Mouse (Mus musculus) midbrain, embryonic 13.5 days (tissue): ENCODE data around the gene Stac3. TPM values are rescaled to one million over a fixed set of nuclear protein-coding genes. Genes with fewer than 3 reads are reported as not detected.
A peak's percentile ranks its signal among the peaks of the same experiment; 100 is the strongest.

Experiments used
- ATAC-seq: fragments of 200-750 bp; cut with Nextera tagmentation; 2 replicates; pipeline ENCODE4 v1.8.0; 2017; ENCODE audit warnings: mild to moderate bottlenecking, moderate TSS enrichment, moderate library complexity
- H3K27ac ChIP-seq: fragments of 300-500 bp; sonication (generic); 2 replicates; pipeline ENCODE4 v1.5.1; 2015; ENCODE audit warnings: inconsistent platforms, mild to moderate bottlenecking, moderate library complexity
- H3K27me3 ChIP-seq: fragments of 300-500 bp; sonication (generic); 2 replicates; pipeline ENCODE4 v1.6.1; 2015; ENCODE audit warnings: mild to moderate bottlenecking, inconsistent platforms
- H3K36me3 ChIP-seq: fragments of 300-500 bp; sonication (generic); 2 replicates; pipeline ENCODE4 v1.6.1; 2015; ENCODE audit warnings: mild to moderate bottlenecking, inconsistent platforms
- H3K4me1 ChIP-seq: fragments of 300-500 bp; sonication (generic); replicated peaks from 2 replicates; pipeline ENCODE4 v1.6.1; 2015; ENCODE audit warnings: inconsistent platforms
- H3K4me2 ChIP-seq: fragments of 300-500 bp; sonication (generic); replicated peaks from 2 replicates; pipeline ENCODE4 v1.6.1; 2015; ENCODE audit warnings: moderate library complexity, mild to moderate bottlenecking, inconsistent platforms
- H3K4me3 ChIP-seq: fragments of 300-500 bp; sonication (generic); replicated peaks from 2 replicates; pipeline ENCODE4 v1.5.1; 2015; ENCODE audit warnings: mild to moderate bottlenecking, inconsistent platforms
- H3K9ac ChIP-seq: fragments of 300-500 bp; sonication (generic); replicated peaks from 2 replicates; pipeline ENCODE4 v1.6.1; 2015; ENCODE audit warnings: mild to moderate bottlenecking, inconsistent platforms
- H3K9me3 ChIP-seq: fragments of 300-500 bp; sonication (generic); 2 replicates; pipeline ENCODE4 v1.6.1; 2016; ENCODE audit warnings: mild to moderate bottlenecking, inconsistent platforms
- WGBS: fragments of 180-500 bp; shearing (Covaris S2); methylation state at CpG from one replicate; pipeline ENCODE4 v1.1.7; 2015; 5-methylcytosine and 5-hydroxymethylcytosine counted together
- polyA plus RNA-seq: library from polyadenylated mRNA; unstranded; fragments of >200 nt; fragmentation: Nextera tagmentation; extraction: Ambion mirVana; gene quantifications from 2 replicates; pipeline ENCODE4 v1.2.1, GENCODE M21; 2015

Stac3 gene
- polyA plus RNA-seq, 1 experiment from 2014 or later = 2.3 TPM

GRCm38 (mm10) chr10:127510895-127511617 lies 9.6 kb downstream of the Stac3 start:
- peak overlapping the region; percentile 82 for H3K4me2 ChIP-seq
- H3K4me1 ChIP-seq = peaks cover 84% of the 10 kb centered on the region
- 0 out of 2 replicates have a peak, but pooled peaks cover under 1% of the 10 kb centered on the region for H3K36me3 ChIP-seq
- no peak for ATAC-seq
- WGBS = 6% methylated on average over 11 of the region's 11 CpGs
- no peaks in the 10 kb centered on the region for H3K9me3 ChIP-seq
- peaks cover 37% of the 10 kb centered on the region for H3K27me3 ChIP-seq
- peak overlapping the region; percentile 70 for H3K9ac ChIP-seq
- H3K4me3 ChIP-seq = peak overlapping the region; percentile 45
- peak overlapping the region; percentile 97 for H3K27ac ChIP-seq

- under 1% methylated on average over 45 of the region's 46 CpGs for WGBS
- Histone ChIP-seq H3K4me1 (peaks cover 91% of the 10 kb centered on the region), H3K27ac (peak overlapping the region; percentile 97), H3K9ac (peak overlapping the region; percentile 70), H3K4me3 (peak overlapping the region; percentile 45), H3K27me3 (peaks cover 36% of the 10 kb centered on the region), H3K9me3 (no peaks in the 10 kb centered on the region), H3K4me2 (peak overlapping the region; percentile 82), H3K36me3 (no peaks in the 10 kb centered on the region)
- peak; percentile 11 for ATAC-seq
These were observed 10.3 kb downstream of the Stac3 start for GRCm38 (mm10) chr10:127511634-127512306.

- Histone ChIP-seq H3K27ac (peak overlapping the region; percentile 97), H3K36me3 (no peaks in the 10 kb centered on the region), H3K27me3 (peaks cover 36% of the 10 kb centered on the region), H3K9ac (peak overlapping the region; percentile 70), H3K4me1 (peaks cover 96% of the 10 kb centered on the region), H3K4me3 (peak overlapping the region; percentile 45), H3K9me3 (no peaks in the 10 kb centered on the region), H3K4me2 (peak overlapping the region; percentile 82)
- 1% methylated on average over 7 of the region's 7 CpGs for WGBS
- no peak for ATAC-seq
These were observed 10.8 kb downstream of the Stac3 start for GRCm38 (mm10) chr10:127512307-127512666.

GRCm38 (mm10) chr10:127512813-127513212 lies 11.3 kb downstream of the Stac3 start:
- H3K27ac ChIP-seq = peak overlapping the region; percentile 97
- peaks cover 36% of the 10 kb centered on the region for H3K27me3 ChIP-seq
- peaks cover 4% of the 10 kb centered on the region; the same call in 1 of the 2 replicates for H3K36me3 ChIP-seq
- H3K9me3 ChIP-seq = no peaks in the 10 kb centered on the region
- peaks cover 96% of the 10 kb centered on the region for H3K4me1 ChIP-seq
- peak overlapping the region; percentile 45 for H3K4me3 ChIP-seq
- under 1% methylated on average over 27 of the region's 27 CpGs for WGBS
- peak overlapping the region; percentile 70 for H3K9ac ChIP-seq
- H3K4me2 ChIP-seq = peak overlapping the region; percentile 82
- peak; percentile 32 for ATAC-seq

- Histone ChIP-seq H3K36me3 (peaks cover 12% of the 10 kb centered on the region), H3K4me1 (peaks cover 88% of the 10 kb centered on the region), H3K27ac (peak overlapping the region; percentile 97), H3K4me3 (peak overlapping the region; percentile 45), H3K9me3 (no peaks in the 10 kb centered on the region), H3K27me3 (peaks cover 44% of the 10 kb centered on the region), H3K4me2 (peak overlapping the region; percentile 82), H3K9ac (peak overlapping the region; percentile 43; the same call in 1 of the 2 replicates)
- WGBS = under 1% methylated on average over 16 of the region's 16 CpGs
- ATAC-seq = peak; percentile 17; the same call in 1 of the 2 replicates
These were observed 12.1 kb downstream of the Stac3 start for GRCm38 (mm10) chr10:127513501-127514091.

GRCm38 (mm10) chr10:127514111-127514698 lies 12.7 kb downstream of the Stac3 start:
- Histone ChIP-seq H3K4me3 (no peak overlapping the region), H3K27me3 (peaks cover 47% of the 10 kb centered on the region), H3K4me2 (peak overlapping the region; percentile 82), H3K36me3 (peaks cover 18% of the 10 kb centered on the region), H3K9me3 (no peaks in the 10 kb centered on the region), H3K27ac (peak overlapping the region; percentile 97; the same call in 1 of the 2 replicates), H3K9ac (no peak overlapping the region; the same call in 1 of the 2 replicates), H3K4me1 (peaks cover 83% of the 10 kb centered on the region)
- ATAC-seq = no peak
- WGBS = 14% methylated on average over 13 of the region's 13 CpGs

GRCm38 (mm10) chr10:127514764-127515163 lies 13.3 kb downstream of the Stac3 start, which contains the start of gene Ndufa4l2:
Ndufa4l2 (plus strand) TSS chr10:127514967.
- no peak within 1 kb of the TSS; the same call in 1 of the 2 replicates for H3K4me3 ChIP-seq
- ATAC-seq = no peak
- H3K9me3 ChIP-seq = no peaks in the 10 kb centered on the region
- peak within 1 kb of the TSS; percentile 16; the same call in 1 of the 2 replicates for H3K9ac ChIP-seq
- peak within 1 kb of the TSS; percentile 82 for H3K4me2 ChIP-seq
- peaks cover 47% of the 10 kb centered on the region for H3K27me3 ChIP-seq
- 14% methylated on average over 6 of the region's 6 CpGs for whole genome bisulfite sequencing
- H3K4me1 ChIP-seq = peaks cover 78% of the 10 kb centered on the region
- peaks cover 19% of the 10 kb centered on the region for H3K36me3 ChIP-seq
- peak within 1 kb of the TSS; percentile 97 for H3K27ac ChIP-seq

- H3K9me3 ChIP-seq = no peaks in the 10 kb centered on the region
- 0 out of 2 replicates have a peak overlapping the region, but pooled peaks have one; percentile 16 for H3K9ac ChIP-seq
- H3K27me3 ChIP-seq = peaks cover 49% of the 10 kb centered on the region
- no peak overlapping the region; the same call in 1 of the 2 replicates for H3K4me2 ChIP-seq
- peaks cover 22% of the 10 kb centered on the region for H3K36me3 ChIP-seq
- no peak for ATAC-seq
- H3K4me3 ChIP-seq = no peak overlapping the region
- WGBS = 24% methylated on average over 9 of the region's 9 CpGs
- H3K27ac ChIP-seq = no peak overlapping the region
- peaks cover 72% of the 10 kb centered on the region for H3K4me1 ChIP-seq
These were observed 13.9 kb downstream of the Stac3 start for GRCm38 (mm10) chr10:127515271-127515982.

- H3K27me3 ChIP-seq = peaks cover 54% of the 10 kb centered on the region
- H3K36me3 ChIP-seq = peaks cover 22% of the 10 kb centered on the region
- peaks cover 72% of the 10 kb centered on the region for H3K4me1 ChIP-seq
- no peaks in the 10 kb centered on the region for H3K9me3 ChIP-seq
- ATAC-seq = no peak
- WGBS = 17% methylated on average over 8 of the region's 8 CpGs
- no peak overlapping the region for H3K4me3 ChIP-seq
- H3K9ac ChIP-seq = 0 out of 2 replicates have a peak overlapping the region, but pooled peaks have one; percentile 16
- H3K27ac ChIP-seq = peak overlapping the region; percentile 6; the same call in 1 of the 2 replicates
- H3K4me2 ChIP-seq = peak overlapping the region; percentile 42
These were observed 14.5 kb downstream of the Stac3 start for GRCm38 (mm10) chr10:127515983-127516459.

GRCm38 (mm10) chr10:127516576-127517260 lies 15.2 kb downstream of the Stac3 start:
- H3K9ac ChIP-seq = no peak overlapping the region; the same call in 1 of the 2 replicates
- peaks cover 22% of the 10 kb centered on the region for H3K36me3 ChIP-seq
- H3K9me3 ChIP-seq = no peaks in the 10 kb centered on the region
- peaks cover 54% of the 10 kb centered on the region for H3K27me3 ChIP-seq
- no peak for ATAC-seq
- no peak overlapping the region for H3K4me3 ChIP-seq
- no peak overlapping the region for H3K27ac ChIP-seq
- WGBS = 6% methylated on average over 30 of the region's 30 CpGs
- H3K4me2 ChIP-seq = peak overlapping the region; percentile 42
- H3K4me1 ChIP-seq = peaks cover 72% of the 10 kb centered on the region
